ENCODE assay signal across 10 mouse cellular contexts in genomic region chr16:85137348-85137747, GRCm38 (mm10). TPM values are rescaled to one million over a fixed set of nuclear protein-coding genes. Genes with fewer than 3 reads are reported as not detected.
DNase-seq lines count a peak whose midpoint lies in the region; ATAC-seq and TF ChIP-seq lines count a peak whose summit lies in the region.
"Had no signal": no experiment of that assay in that cellular context is flagged by ENCODE, and none has a peak within 500 bp of the region (broad histone marks: within the 10 kb centered on the region; RNA-seq: fewer than 3 reads in every experiment).

No protein-coding gene starts in this region.

- H3K27ac ChIP-seq in heart, embryonic 12.5 days (ENCODE audit: poor library complexity, severe bottlenecking) = peak overlapping the region; percentile 61
- H3K27ac ChIP-seq in cortical plate, adult 2 months (ENCODE audit: insufficient read depth, low read length) = peak overlapping the region; percentile 65; the same call in 1 of the 2 replicates
- H3K27ac ChIP-seq: liver, embryonic 15.5 days; neural tube, embryonic 12.5 days had no signal

- intact Hi-C loops in heart, postnatal 36 days (cut with DNase I) = no loop called here

- no peaks in the 10 kb centered on the region for H3K9me3 ChIP-seq in heart, embryonic 12.5 days (replicated peaks)
- H3K9me3 ChIP-seq: liver, embryonic 15.5 days; neural tube, embryonic 12.5 days had no signal

- H3K4me1 ChIP-seq in heart, embryonic 12.5 days (replicated peaks) = peaks cover 47% of the 10 kb centered on the region
- peaks cover 11% of the 10 kb centered on the region for H3K4me1 ChIP-seq in cortical plate, adult 2 months (ENCODE audit: control insufficient read depth, insufficient read depth, low read length)

- peaks cover 73% of the 10 kb centered on the region for H3K79me2 ChIP-seq in myocyte (ENCODE audit: control insufficient read depth, insufficient read depth)

- H3K36me3 ChIP-seq in heart, embryonic 12.5 days = no peaks in the 10 kb centered on the region
- no peaks in the 10 kb centered on the region for H3K36me3 ChIP-seq in myocyte (ENCODE audit: control insufficient read depth, insufficient read depth)
- H3K36me3 ChIP-seq: liver, embryonic 15.5 days; neural tube, embryonic 12.5 days had no signal

- no peak overlapping the region for H3K9ac ChIP-seq in heart, embryonic 12.5 days
- H3K9ac ChIP-seq: liver, embryonic 15.5 days; neural tube, embryonic 12.5 days had no signal

- no peak for DNase-seq in heart, postnatal 36 days
- peak; percentile 77 to 92 for DNase-seq in adrenal gland, adult (ENCODE audit: inconsistent age in 2 of 2, low spot score in 1 of 2)
- DNase-seq in ovary, postnatal 36 days (ENCODE audit: low spot score) = no peak
- DNase-seq in kidney, adult 11 months = no peak

- no peak for TF ChIP-seq CTCF in cortical plate, adult 2 months (IDR thresholded peaks at IDR 0.05; ENCODE audit: extremely low read depth, insufficient read depth, low read length)

- no peak overlapping the region for H3K4me3 ChIP-seq in heart, embryonic 12.5 days
- no peak overlapping the region for H3K4me3 ChIP-seq in cortical plate, adult 2 months (ENCODE audit: insufficient read depth, low read length)
- H3K4me3 ChIP-seq in myocyte = no peak overlapping the region
- H3K4me3 ChIP-seq: liver, embryonic 15.5 days; neural tube, embryonic 12.5 days had no signal

- WGBS in heart, embryonic 12.5 days = 29% methylated on average over 11 of the region's 11 CpGs

- peak overlapping the region; percentile 22 for H3K4me2 ChIP-seq in heart, embryonic 12.5 days
- H3K4me2 ChIP-seq in myocyte (ENCODE audit: low read depth) = peak overlapping the region; percentile 80
- H3K4me2 ChIP-seq: liver, embryonic 15.5 days; neural tube, embryonic 12.5 days had no signal

- H3K27me3 ChIP-seq in heart, embryonic 12.5 days (replicated peaks) = no peaks in the 10 kb centered on the region
- no peaks in the 10 kb centered on the region for H3K27me3 ChIP-seq in myocyte (ENCODE audit: control insufficient read depth, insufficient read depth, insufficient read length)
- H3K27me3 ChIP-seq: liver, embryonic 15.5 days; neural tube, embryonic 12.5 days had no signal

- TF ChIP-seq POLR2A in cortical plate, adult 2 months (IDR thresholded peaks at IDR 0.05; ENCODE audit: extremely low read depth, insufficient read depth, low read length) = no peak
- TF ChIP-seq POLR2A in myocyte (IDR thresholded peaks at IDR 0.05; ENCODE audit: insufficient read length, low read depth) = no peak

- no peak overlapping the region for H3ac ChIP-seq in myocyte (ENCODE audit: control insufficient read depth, insufficient read length)

- ATAC-seq in heart, embryonic 12.5 days (ENCODE audit: insufficient number of reproducible peaks, low FRiP score) = no peak
- ATAC-seq in CD4-positive, CD25-positive, alpha-beta regulatory T cell, adult 4 months = no peak

TF ChIP-seq in myocyte, 11 proteins besides CTCF, POLR2A, EP300 and RAD21:
- TF ChIP-seq E2F4 (IDR thresholded peaks at IDR 0.05; ENCODE audit: insufficient read depth) = no peak
- peak; percentile 63 for TF ChIP-seq CEBPB (IDR thresholded peaks at IDR 0.05; ENCODE audit: insufficient read depth, poor library complexity, severe bottlenecking)
- TF ChIP-seq MYOG (IDR thresholded peaks at IDR 0.05; ENCODE audit: control insufficient read depth in 1 of 3, insufficient read depth in 1 of 3, insufficient read length in 2 of 3, low read depth in 2 of 3) = peak in 2 of 3 experiments; percentile 3 to 69
- TF ChIP-seq MYOD1 (IDR thresholded peaks at IDR 0.05; ENCODE audit: control insufficient read depth in 1 of 3, insufficient read length in 2 of 3, low read depth in 2 of 3) = peak in 2 of 3 experiments; percentile 21 to 68

RNA-seq across cellular contexts. Expression of gene App, which starts 36.2 kb away (rescaled TPM):
- polyA plus RNA-seq in heart, embryonic 12.5 days (2016; fragmentation: Nextera tagmentation; extraction: Ambion mirVana) = 202 and 216 TPM in 2 replicates
- total RNA-seq in heart, postnatal 36 days (2021) = 100 to 1,000 TPM; 144 to 157 TPM
- polyA plus RNA-seq in cortical plate, adult 2 months (2012; rRNA removed) = 1,072 and 1,099 TPM in 2 replicates
- polyA plus RNA-seq in myocyte (2012; fragmentation: generic; extraction: Trizol) = 207 TPM
- under 1 TPM; 0.20 to 0.30 TPM for polyA plus RNA-seq in CD4-positive, CD25-positive, alpha-beta regulatory T cell, adult 4 months (2017; shearing (Covaris generic))

Comparison
In these comparisons a context has a peak if more than half of its experiments do, and no peak if none do; other contexts are left out.
1. DNase-seq: peak in adrenal gland, adult (2 of 2); none in heart, postnatal 36 days (0 of 2), ovary, postnatal 36 days (single experiment) and kidney, adult 11 months (single experiment).
2. RNA of gene App, which starts 36.2 kb away (polyA plus RNA-seq): 1,072 to 1,099 TPM in cortical plate, adult 2 months, 207 TPM in myocyte (single experiment) and 202 to 216 TPM in heart, embryonic 12.5 days; 0.20 to 0.30 TPM in CD4-positive, CD25-positive, alpha-beta regulatory T cell, adult 4 months; every median in the first group is over 100 times any median in the second.